ENCODE assay signal across 24 mouse cellular contexts in genomic region chr2:9867092-9867825, GRCm38 (mm10). TPM values are rescaled to one million over a fixed set of nuclear protein-coding genes. Genes with fewer than 3 reads are reported as not detected.
DNase-seq lines count a peak whose midpoint lies in the region; ATAC-seq lines count a peak whose summit lies in the region.
"Had no signal": no experiment of that assay in that cellular context is flagged by ENCODE, and none has a peak within 500 bp of the region (broad histone marks: within the 10 kb centered on the region; RNA-seq: fewer than 3 reads in every experiment).

No protein-coding gene starts in this region.

- H3K36me3 ChIP-seq in kidney, embryonic 15.5 days, result no peaks in the 10 kb centered on the region
- H3K36me3 ChIP-seq: embryonic facial prominence, embryonic 15.5 days; forebrain, embryonic 10.5 days; hindbrain, embryonic 13.5 days; neural tube, embryonic 15.5 days had no signal

- 39% methylated on average over 12 of the region's 12 CpGs for WGBS in kidney, embryonic 15.5 days

- H3K4me3 ChIP-seq in kidney, embryonic 15.5 days (replicated peaks), result no peak overlapping the region
- H3K4me3 ChIP-seq: embryonic facial prominence, embryonic 15.5 days; forebrain, embryonic 10.5 days; hindbrain, embryonic 13.5 days; megakaryocyte, embryonic 14.5 days; neural tube, embryonic 15.5 days had no signal

- H3K9ac ChIP-seq in kidney, embryonic 15.5 days, result no peak overlapping the region
- H3K9ac ChIP-seq: embryonic facial prominence, embryonic 15.5 days; hindbrain, embryonic 13.5 days; liver, postnatal 0 days; neural tube, embryonic 15.5 days had no signal

- no peak for ATAC-seq in kidney, embryonic 15.5 days (replicated peaks; ENCODE audit: low FRiP score)
- peak; percentile 50 for ATAC-seq in granulocyte monocyte progenitor cell, adult 5-6 weeks (replicated peaks; ENCODE audit: poor library complexity, severe bottlenecking)
- ATAC-seq: intestine, postnatal 0 days; liver, postnatal 0 days had no signal

- DNase-seq in kidney, postnatal 4 days, result no peak
- peak; percentile 35 for DNase-seq in thymus, postnatal 0 days (ENCODE audit: low spot score)
- DNase-seq in thymus, postnatal 14 days, result no peak
- no peak for DNase-seq in B cell, adult 2 months
- DNase-seq in right cerebral cortex, postnatal 25 days, result no peak
- no peak for DNase-seq in frontal cortex, postnatal 10 days (ENCODE audit: low spot score in 2 of 2)
- DNase-seq: adrenal gland, postnatal 14 days; cerebellum, adult 18-20 months; gastrocnemius, postnatal 14 days; heart, postnatal 10 days; layer of hippocampus, postnatal 36 days; liver; liver, postnatal 0 days; thymus, adult 2 months had no signal

- peaks cover 60% of the 10 kb centered on the region for H3K27me3 ChIP-seq in kidney, embryonic 15.5 days

- 0 out of 2 replicates have a peak, but pooled peaks cover 4% of the 10 kb centered on the region for H3K4me1 ChIP-seq in kidney, embryonic 15.5 days
- H3K4me1 ChIP-seq: neural tube, embryonic 15.5 days had no signal

- H3K4me2 ChIP-seq in kidney, embryonic 15.5 days, result peak overlapping the region; percentile 12; the same call in 1 of the 2 replicates
- H3K4me2 ChIP-seq: embryonic facial prominence, embryonic 15.5 days; hindbrain, embryonic 13.5 days; neural tube, embryonic 15.5 days had no signal

- H3K9me3 ChIP-seq in kidney, embryonic 15.5 days (replicated peaks), result no peaks in the 10 kb centered on the region
- H3K9me3 ChIP-seq: embryonic facial prominence, embryonic 15.5 days; forebrain, embryonic 10.5 days; hindbrain, embryonic 13.5 days; megakaryocyte, embryonic 14.5 days; neural tube, embryonic 15.5 days had no signal

- no peak overlapping the region for H3K27ac ChIP-seq in kidney, embryonic 15.5 days
- H3K27ac ChIP-seq: embryonic facial prominence, embryonic 15.5 days; forebrain, embryonic 10.5 days; hindbrain, embryonic 13.5 days; neural tube, embryonic 15.5 days had no signal

RNA-seq across cellular contexts. Expression of gene 4930412O13Rik, which starts 13.8 kb away (rescaled TPM):
- polyA plus RNA-seq in kidney, embryonic 15.5 days (2015; fragmentation: Nextera tagmentation; extraction: Ambion mirVana), result 2.8 and 3.0 TPM in 2 replicates
- polyA plus RNA-seq in thymus, postnatal 0 days (2015; fragmentation: Nextera tagmentation; extraction: Ambion mirVana), result not detected in 2 replicates
- not detected in 2 replicates for total RNA-seq in granulocyte monocyte progenitor cell, adult 5-6 weeks (2014; fragmentation: Nextera tagmentation)
- not detected in 2 replicates for total RNA-seq in granulocyte monocyte progenitor cell, adult 5-6 weeks (2017)
- total RNA-seq: gastrocnemius, postnatal 14 days; heart, postnatal 10 days; layer of hippocampus, postnatal 36 days; left cerebral cortex, postnatal 36 days had no signal
- polyA plus RNA-seq: intestine, postnatal 0 days; liver, postnatal 0 days; stomach, embryonic 14.5 days; thymus, adult 2 months had no signal

RNA-seq across cellular contexts. Expression of gene 9230102O04Rik, which starts 22.1 kb away (rescaled TPM):
- 4.9 and 6.2 TPM in 2 replicates for polyA plus RNA-seq in kidney, embryonic 15.5 days (2015; fragmentation: Nextera tagmentation; extraction: Ambion mirVana)
- polyA plus RNA-seq in thymus, postnatal 0 days (2015; fragmentation: Nextera tagmentation; extraction: Ambion mirVana), result not detected in 2 replicates
- total RNA-seq in granulocyte monocyte progenitor cell, adult 5-6 weeks (2014; fragmentation: Nextera tagmentation), result not detected in 2 replicates
- total RNA-seq in granulocyte monocyte progenitor cell, adult 5-6 weeks (2017), result not detected in 2 replicates
- total RNA-seq: adrenal gland, postnatal 14 days; gastrocnemius, postnatal 14 days; heart, postnatal 10 days; layer of hippocampus, postnatal 36 days; left cerebral cortex, postnatal 36 days had no signal
- polyA plus RNA-seq: forebrain, embryonic 10.5 days; intestine, postnatal 0 days; liver, postnatal 0 days; stomach, embryonic 14.5 days; thymus, adult 2 months had no signal

RNA-seq across cellular contexts. Expression of gene Gata3, which starts 22.6 kb away (rescaled TPM):
- polyA plus RNA-seq in kidney, embryonic 15.5 days (2015; fragmentation: Nextera tagmentation; extraction: Ambion mirVana), result 98.5 and 108 TPM in 2 replicates
- 69.7 and 81.2 TPM in 2 replicates for polyA plus RNA-seq in thymus, postnatal 0 days (2015; fragmentation: Nextera tagmentation; extraction: Ambion mirVana)
- 17.0 TPM in 1 of 2 replicates, not detected in the other for total RNA-seq in granulocyte monocyte progenitor cell, adult 5-6 weeks (2014; fragmentation: Nextera tagmentation)
- not detected in 2 replicates for total RNA-seq in granulocyte monocyte progenitor cell, adult 5-6 weeks (2017)
- total RNA-seq: left cerebral cortex, postnatal 36 days had no signal
